Mouse (Mus musculus) cerebellum, adult 11-12 months (tissue): ENCODE data around the gene Tnfsf9.
"Not testable (repeated sequence)": the region's sequence is repeated elsewhere in the genome, so short reads cannot be mapped to it uniquely, and the experiment has no call there.

Experiments
- DNase-seq: peaks from one replicate; pipeline ENCODE4 v3.0.0; 2022

The Tnfsf9 gene

GRCm38 (mm10) chr17:57095855-57096622 lies 9.1 kb upstream of the Tnfsf9 start:
- DNase-seq = peak; percentile 37

- DNase-seq = peak; percentile 76
Observed at GRCm38 (mm10) chr17:57096623-57096920, 8.6 kb upstream of the Tnfsf9 start.

DNA sequence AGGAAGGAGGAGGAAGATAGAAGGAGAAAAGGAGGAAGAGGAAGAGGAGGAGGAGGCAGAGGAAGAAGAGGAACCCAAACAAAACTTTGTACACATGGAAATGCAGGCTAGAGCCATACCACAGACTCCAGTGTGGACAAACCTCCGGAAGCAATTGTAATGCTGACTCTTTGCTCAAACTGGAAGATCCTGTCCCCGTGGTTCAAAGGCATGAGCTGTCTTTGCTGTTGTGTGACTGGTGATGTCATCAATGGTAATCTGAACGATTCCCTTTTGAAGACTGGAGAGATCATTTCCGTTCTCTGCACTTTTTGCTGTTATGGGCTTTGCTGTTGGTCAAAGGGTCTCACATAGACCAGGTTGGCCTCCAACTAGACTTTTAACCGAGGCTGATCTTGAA lies 6.8 kb upstream of the Tnfsf9 start:
- no peak for DNase-seq

GRCm38 (mm10) chr17:57099629-57100325 lies 5.3 kb upstream of the Tnfsf9 start:
- no peak for DNase-seq

- DNase-seq = no peak
Observed at GRCm38 (mm10) chr17:57102276-57102675, 2.8 kb upstream of the Tnfsf9 start.

GRCm38 (mm10) chr17:57104496-57104895 lies 629 bp upstream of the Tnfsf9 start:
- no peak for DNase-seq

GRCm38 (mm10) chr17:57106035-57106368 lies 877 bp downstream of the Tnfsf9 start:
- peak; percentile 43 for DNase-seq

GRCm38 (mm10) chr17:57107064-57107463 lies 1.9 kb downstream of the Tnfsf9 start:
- DNase-seq = no peak

- no peak for DNase-seq
Observed at GRCm38 (mm10) chr17:57108040-57108665, 3.0 kb downstream of the Tnfsf9 start.

DNA sequence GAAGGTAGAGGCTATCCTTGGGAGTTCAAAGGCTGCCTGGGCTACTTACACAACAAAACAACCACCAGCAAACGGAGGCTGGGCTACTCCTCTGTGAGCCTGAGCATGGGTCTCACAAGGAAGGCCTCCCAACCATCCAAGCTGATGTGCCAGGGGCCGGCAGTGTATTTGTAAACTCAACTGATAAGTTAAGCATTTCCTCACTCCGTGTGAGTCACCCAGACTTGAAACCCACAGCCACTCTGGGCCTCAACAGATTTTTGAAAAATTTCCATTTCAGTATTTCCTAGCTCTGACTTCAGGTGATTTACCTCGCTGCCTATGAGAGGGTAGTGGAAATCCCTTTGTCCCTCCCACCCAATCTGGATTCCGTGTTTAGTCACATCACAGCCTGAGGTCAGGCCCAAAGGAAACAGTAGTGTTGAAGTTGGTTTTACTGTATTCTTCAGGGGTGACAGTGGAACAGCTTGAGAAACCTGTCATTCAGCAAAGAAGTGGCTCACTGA lies 3.6 kb downstream of the Tnfsf9 start:
- DNase-seq = no peak

DNA sequence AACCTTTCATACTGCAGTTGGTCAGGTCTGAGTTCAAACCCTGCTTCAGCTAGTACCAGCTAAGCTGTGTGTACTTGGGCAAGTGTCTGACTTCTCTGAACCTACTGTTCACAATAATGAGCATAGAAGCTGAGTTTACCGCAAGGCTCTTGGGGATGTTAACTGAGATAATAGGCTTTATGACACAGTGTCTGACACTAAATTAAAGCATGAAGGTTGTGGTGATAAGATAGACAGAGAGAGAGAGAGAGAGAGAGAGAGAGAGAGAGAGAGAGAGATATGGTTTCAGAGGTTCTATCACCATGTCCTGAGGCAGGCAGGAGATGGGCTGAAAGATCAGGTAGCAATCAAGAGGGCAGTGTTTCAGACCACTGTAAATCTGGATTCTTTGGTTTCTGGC lies 4.9 kb downstream of the Tnfsf9 start:
- DNase-seq = no peak

DNA sequence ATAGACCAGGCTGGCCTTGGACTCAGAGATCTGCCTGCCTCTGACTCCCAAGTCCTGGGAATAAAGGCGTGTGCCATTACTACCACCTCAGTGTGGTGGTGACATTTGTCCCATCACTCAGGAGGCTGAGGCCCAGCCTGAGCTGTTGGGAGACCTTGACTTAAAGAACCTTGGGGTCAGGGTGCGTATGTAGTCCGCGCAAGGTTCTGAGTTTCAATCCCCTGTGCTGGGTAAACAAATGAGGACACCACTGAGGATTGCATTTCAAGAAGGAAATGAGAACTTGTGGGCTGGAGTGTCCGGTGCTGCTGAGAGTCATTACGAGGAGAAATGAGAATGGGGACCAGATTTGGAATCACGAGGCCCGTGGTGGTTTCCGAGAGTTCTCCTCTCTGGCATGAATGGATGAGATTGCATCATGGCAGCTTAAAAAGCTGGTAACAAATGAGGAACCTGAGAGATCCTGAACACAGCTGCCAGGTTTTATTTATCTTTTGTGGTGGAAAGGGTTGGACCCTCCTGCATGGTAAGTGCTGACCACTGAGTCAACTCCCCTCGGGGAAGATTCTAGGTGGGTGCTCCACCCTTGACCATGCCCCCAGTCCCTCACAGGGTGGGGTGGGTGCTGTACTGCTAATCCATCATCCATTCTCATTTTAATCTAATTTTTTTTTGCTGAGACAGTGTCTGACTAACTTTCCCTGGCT lies 7.8 kb downstream of the Tnfsf9 start:
- DNase-seq = no peak

DNA sequence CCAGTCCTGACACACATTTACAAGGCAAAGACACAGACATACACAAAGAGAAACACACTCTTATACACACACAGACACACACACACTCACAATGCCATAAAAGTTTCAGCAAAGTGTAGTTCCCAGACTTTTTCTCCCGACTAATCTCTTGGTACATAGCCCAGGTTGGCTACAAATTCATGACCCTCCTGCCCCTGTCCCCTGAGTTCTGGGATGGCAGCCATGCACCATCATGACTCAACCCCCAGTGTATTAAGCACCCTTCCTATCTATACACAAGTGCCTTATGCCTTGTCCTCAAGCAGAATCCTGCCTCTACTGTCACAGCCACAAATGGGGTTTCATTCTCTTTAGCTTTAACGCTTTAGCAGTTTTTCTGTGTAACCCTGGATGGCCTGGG lies 11.7 kb downstream of the Tnfsf9 start:
- no peak for DNase-seq

DNA sequence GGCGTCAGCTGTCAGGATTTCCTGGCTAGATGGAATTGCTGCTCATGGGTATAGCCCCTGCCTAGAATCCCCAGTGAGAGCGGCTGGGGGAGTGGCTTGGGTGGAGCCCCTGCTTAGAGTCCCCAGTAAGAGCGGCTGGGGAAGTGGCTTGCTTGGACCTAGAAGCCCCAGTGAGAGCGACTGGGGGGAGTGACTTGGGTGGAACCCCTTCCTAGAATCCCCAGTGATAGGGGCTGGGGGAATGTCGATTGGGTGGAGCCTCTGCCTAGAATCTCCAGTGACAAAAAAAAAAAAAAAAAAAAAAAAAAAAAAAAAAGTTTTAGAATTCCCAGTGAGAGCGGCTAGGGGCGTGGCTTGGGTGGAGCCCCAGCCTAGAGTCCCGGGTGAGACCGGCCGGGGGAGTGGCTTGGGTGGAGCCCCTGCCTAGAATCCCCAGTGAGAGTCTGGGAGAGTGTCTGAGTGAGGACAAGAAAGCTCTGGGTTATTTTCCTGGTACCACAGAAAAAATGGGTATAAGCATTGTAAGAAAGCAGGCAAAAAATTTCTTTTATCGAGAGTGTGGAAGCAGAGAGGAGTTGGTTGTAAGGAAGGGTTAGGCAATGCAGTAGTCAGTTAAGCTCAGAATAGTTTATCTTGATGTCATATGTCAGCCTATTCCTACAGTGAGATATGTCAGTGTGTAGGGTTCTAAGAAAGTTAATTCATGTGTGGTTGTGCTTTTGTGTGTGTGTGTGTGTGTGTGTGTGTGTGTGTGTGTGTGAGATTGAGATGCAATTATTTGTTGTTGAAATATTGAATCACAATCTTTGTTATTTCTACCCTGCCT lies 13.6 kb downstream of the Tnfsf9 start:
- DNase-seq = no peak

- no peak for DNase-seq
Observed at GRCm38 (mm10) chr17:57121856-57122255, 16.7 kb downstream of the Tnfsf9 start.

DNA sequence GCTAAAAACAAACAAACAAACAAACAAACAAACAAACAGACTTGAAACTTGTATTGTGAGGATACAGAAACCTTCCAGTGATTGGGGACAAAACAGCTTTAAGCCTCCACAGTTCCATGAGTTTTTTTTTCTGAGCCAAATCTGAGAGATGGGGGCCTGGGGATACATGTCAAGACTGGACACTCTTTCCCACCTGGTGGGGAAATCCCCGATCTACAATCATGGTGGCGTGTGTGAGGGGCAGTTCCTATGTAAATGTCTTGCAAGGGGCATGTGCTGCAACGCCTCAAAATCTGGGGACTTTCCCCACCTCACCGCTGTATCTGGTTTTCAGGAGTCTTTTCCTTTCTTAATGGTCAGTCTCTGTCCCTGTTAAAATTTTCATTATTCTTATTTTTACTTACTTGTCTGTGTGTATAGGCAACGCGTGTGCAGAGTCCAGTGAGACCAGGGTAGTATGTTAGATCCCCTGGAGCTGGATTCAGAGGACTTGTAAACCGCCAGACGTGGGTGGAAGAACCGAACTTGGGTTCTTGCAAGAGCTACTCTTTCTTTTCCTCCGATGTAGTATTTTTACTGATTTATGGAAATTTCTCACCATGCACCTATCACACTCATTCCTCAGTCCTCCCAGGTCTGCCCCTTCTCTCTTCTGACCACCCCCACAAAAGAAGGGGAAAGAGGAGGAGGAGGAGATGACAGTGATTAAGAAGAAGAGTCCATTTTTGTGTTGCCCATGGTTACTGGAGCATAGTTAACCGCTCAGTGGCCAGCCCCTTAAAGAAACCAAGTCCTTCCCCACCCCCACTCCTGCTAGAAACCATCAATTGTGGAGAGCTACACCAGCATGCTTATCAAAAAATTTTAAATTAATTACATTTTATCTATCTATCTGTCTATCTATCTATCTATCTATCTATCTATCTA lies 18.3 kb downstream of the Tnfsf9 start:
- no peak for DNase-seq

DNA sequence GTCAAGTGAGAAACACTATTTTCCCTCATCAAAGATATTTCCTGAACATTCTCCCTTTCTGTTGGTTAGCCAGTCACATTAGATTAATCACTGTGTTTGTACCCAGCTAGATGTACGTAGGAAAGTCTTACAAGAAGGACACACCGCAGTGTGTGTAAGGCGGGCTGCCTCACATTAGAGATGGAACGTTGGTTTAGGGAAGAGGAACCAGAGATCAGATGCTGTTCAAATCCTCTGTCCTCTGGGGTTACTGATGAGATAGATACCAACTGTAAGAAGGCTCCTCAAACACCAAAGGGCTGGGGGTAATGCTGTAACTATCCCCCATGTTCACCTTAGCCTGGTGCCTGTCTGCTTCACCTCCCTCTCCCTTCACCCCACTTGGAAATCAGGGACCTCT lies 19.7 kb downstream of the Tnfsf9 start:
- DNase-seq = no peak

- no peak for DNase-seq
Observed at GRCm38 (mm10) chr17:57125853-57126622, 20.9 kb downstream of the Tnfsf9 start.

- DNase-seq = no peak
Observed at GRCm38 (mm10) chr17:57131793-57132192, 26.7 kb downstream of the Tnfsf9 start.

DNA sequence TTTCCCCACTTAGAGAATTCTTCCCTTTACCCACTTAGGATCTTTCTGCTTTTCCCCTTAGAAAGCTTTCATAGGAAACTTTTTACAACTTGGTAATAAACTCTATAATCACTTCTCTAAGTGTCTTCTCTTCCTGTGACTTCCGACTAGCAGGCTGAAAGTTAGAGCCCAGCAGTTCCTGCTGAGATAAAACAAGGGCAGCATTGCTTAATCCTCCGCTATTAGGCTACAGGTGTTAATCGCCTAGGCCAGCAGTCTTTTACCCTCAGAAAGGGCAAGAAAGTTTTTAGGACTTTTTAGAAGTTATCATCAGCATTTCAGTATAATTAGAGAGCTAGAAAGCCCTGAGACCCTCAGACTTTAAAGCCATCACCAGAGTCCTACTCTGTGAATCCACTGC lies 28.9 kb downstream of the Tnfsf9 start:
- not testable (repeated sequence) for DNase-seq

GRCm38 (mm10) chr17:57134693-57135092 lies 29.6 kb downstream of the Tnfsf9 start:
- no peak for DNase-seq
